Mouse (Mus musculus): ENCODE results near the gene Cnot4.

Cnot4 gene

DNA sequence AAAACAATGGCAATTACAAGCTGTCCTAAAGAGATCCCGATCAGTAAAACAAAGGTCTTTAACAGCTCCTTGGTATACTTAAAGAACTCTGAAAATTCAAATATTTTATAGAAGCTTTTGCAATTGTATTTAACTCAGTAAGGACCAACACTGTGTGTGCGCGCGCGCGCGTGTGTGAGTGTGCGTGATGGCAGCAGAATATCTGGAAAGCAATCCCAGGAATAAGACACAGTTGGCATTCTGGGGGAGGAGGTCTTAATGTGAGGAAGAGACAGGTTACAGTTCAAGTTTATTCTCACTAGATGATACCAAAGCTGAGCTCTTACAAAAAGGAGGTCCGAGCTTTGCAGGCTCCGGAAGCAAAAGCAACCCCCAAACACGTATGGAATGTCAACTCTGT lies 100.2 kb downstream of the Cnot4 start:
- no peak for DNase-seq (ENCODE audit: low spot score in 2 of 2)

DNA sequence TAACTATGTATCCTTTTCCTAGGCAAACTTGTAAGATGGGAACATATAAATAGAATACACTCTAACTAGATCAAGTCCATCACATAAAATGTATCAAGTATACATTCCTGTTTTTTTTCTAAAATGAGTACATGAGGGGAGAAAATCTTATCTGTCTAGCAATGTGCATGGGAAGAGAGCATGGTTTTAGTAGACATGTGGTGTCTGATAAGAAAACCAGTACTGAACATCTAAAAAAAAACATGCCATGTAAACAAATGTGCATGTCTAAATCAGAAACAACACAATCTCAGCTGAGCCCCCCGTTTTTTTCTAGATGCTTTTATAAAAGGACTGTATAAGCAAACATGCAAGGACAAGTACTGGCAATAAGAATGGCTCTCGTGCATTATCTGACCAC lies 100.8 kb downstream of the Cnot4 start:
- DNase-seq (ENCODE audit: low spot score in 2 of 2), result no peak

DNA sequence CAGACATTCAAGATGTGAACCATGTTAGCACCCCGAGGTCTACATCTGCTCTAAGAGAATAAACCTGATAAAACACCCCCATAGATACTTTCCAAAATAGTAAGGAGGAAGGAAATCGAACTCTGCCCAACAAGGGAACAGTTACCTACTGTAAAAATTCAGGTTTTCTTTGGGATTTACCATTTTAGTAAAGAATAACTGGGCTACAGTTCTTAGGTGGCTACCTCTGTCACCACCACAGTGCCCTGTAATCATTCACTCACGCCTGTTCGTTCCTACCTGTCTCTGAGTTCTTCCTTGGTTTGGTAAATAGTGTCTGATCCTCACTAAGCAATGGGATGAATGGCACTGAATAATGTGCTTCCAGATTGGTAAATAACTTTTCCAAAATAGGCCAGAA lies 102.7 kb downstream of the Cnot4 start:
- no peak for DNase-seq (ENCODE audit: low spot score in 2 of 2)

DNA sequence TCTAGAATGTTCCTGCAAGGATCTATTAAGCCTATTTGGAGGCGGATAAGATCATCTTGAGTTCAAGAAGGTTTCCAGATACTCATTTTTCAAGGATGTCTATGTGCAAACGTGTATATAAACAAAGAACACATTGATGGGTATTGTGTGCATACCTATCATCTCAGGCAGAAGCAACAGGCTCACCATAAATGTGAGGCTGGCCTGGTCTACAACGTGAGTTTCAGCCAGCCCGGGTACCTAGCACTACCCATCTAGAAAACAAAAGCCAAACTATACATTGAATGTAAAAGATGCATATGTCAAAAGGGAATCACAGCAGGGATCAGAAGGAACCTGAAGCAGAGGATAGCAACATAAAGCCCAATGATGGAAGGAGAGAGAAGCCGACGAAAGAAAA lies 103.3 kb downstream of the Cnot4 start:
- no peak for DNase-seq (ENCODE audit: low spot score in 2 of 2)

DNA sequence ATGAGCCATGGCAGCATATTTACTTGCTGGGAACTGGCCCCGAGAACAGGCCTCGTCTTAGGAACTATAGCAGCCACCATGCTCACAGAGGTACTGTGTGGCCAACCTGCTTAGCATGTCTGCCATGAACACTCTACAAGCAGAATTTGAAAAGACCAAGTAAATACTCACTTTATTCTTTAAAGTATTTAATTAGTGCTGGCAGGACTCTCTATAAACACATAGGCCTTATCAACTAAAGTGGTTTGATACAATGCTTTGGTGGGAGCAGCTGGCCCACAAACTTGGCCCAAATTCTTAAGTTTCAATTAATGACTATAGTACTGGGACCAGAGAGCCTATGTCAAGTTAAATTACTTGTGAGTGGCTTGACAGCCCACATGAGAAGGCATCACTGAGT lies 105.5 kb downstream of the Cnot4 start:
- no peak for DNase-seq (ENCODE audit: low spot score in 2 of 2)

DNA sequence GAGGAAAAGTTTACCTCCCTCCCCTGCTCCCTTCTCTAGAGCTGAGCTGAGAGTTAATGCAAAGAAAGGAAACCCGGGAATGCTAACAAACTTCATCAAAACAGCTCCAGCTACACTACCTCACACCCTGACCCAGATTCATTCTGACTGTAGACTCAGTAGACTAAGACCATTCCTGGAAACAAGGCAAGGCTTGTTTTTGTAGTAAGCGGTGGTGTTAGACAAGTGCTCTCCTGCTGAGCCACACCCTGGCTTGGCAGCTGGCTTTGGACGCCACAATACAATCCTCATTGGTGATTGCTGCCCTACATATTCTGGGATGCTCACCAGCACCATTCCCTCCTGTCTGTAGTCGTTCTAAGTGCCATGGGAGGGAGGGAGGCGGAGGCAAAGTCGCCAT lies 106.3 kb downstream of the Cnot4 start:
- no peak for DNase-seq (ENCODE audit: low spot score in 2 of 2)

DNA sequence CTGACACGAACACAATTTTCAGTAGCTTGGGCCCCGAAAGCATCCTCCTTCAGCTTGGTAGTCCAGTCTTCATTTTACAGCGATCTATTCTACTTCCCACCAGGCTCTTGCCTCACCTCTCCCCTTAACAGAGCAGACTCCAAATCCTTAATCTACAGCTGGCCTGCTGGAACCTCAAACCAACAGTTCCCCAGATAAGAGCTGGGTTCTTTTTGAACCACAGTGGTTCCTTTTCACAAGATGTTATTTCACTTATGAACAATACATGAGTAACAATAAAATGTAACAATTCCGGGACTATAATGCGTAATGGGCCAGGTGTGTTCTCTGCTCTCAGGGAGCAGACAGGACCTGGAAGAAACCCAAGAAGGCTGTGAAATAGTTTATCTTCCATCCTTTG lies 116.9 kb downstream of the Cnot4 start:
- no peak for DNase-seq (ENCODE audit: low spot score in 2 of 2)

DNA sequence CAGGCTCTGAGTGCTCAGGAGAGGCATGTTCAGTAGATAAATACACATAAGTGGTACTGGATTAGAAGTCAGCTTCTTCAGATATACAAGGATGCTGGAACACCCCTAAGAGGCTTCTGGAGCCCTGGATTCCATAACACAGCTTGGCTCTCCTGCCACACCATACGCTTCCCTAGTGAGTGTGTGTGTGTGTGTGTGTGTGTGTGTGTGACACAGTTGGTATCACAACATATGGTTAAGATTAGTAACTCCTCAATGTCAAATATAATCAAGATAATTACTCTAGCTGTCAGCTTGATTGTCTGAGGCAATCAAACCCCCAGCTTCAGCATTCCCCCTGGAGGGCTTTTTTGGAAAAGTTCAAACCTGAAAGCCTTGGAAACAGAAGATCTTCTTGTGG lies 121.6 kb downstream of the Cnot4 start:
- DNase-seq (ENCODE audit: low spot score in 2 of 2), result no peak

DNA sequence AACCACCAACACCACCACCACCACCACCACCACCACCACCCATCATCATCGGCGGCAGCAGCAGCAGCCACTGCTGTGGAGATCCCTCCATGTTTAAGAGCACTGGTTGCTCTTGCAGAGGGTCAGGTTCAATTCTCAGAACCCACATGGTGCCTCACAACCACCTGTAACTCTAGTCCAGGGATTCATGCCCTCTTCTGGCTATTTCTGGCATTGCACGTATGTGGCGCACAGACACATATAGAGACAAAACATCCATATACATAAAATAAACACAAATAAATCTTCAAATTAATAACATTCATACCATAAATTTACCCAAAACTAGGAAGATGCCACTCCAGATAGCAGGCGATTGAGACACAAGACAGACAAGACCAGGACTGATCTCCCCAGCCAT lies 122.8 kb downstream of the Cnot4 start:
- DNase-seq (ENCODE audit: low spot score in 2 of 2), result no peak

DNA sequence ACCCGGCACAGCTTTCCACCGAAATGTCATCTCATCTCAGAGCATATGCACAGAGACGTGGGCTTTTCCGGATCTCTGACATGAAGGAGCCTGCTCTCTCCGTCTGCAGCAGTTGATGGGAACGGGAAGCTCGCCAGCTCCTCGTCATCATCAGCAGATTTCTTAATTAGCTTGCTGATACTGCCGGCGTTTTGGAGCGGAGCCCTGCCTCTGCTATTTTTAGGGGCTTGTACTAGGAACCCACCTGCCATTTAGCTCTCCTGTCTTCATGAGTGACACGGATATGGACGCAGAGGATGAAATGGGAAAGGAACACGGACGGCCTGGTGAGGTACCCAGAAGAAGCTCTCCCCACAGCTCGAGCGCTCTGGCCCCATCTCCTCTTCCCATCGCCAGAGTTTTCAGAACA lies 131.3 kb downstream of the Cnot4 start:
- peak; percentile 65 to 67 for DNase-seq (ENCODE audit: low spot score in 2 of 2)

DNA sequence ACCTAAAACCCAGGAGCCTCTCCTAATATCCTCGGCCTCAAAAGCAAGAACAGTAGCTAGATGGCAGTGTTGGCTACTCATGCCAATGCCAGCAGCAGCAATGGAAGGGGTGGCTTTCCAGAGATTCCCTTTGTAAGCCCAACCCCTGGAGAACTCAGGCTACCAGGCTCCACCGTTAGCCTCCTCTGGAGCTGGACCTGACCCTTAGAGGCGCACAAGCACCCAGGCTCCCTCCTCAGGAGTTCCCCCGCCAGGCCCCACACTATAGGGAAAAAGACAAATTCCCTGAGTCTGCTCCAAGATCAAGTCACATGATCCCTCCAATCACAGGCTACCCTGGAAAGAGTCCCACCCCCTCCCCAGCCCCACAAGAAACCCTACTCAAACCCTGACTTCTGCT lies 134.4 kb downstream of the Cnot4 start:
- DNase-seq (ENCODE audit: low spot score in 2 of 2), result peak in 1 of 2 experiments; percentile 35

DNA sequence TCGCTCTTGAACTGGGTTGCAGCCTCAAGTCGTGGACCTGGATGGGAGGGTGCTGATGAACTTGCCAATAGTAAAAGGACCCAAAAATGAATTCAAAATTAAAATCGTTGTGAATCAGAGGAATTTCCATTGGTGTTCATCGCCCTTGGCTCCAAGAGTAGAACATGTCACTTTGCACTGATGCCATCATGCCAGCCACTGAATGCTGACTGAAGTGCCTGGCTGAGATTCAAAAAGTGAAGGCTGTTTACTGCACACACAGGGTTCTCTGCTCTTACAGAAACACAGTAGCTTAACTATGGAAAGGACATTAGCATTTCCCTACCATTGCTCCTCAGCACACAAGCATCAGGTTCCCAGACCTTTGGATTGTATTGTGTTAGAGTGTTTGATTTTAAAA lies 137.0 kb downstream of the Cnot4 start:
- DNase-seq (ENCODE audit: low spot score in 2 of 2), result no peak

DNA sequence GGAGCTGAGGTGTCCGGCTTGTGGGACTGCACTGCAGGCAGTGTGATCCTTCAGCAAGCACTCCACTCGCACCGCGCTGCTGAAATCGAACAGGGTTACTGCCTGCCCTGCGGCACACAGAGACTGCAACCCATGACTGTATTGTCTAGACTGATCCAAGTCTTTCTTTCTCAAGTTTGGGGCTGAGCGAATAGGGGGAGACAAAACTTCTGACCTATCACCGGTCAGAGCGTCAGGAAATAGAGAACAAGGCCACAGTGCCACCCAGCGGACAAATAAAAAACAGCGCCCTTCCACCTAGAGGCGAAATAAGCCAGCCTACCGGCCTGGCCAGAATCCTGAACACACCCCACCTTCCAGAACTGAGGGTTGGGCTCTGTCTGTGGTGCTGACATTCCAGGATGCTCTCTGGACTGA lies 138.3 kb downstream of the Cnot4 start:
- peak; percentile 42 to 73 for DNase-seq (ENCODE audit: low spot score in 2 of 2)

DNA sequence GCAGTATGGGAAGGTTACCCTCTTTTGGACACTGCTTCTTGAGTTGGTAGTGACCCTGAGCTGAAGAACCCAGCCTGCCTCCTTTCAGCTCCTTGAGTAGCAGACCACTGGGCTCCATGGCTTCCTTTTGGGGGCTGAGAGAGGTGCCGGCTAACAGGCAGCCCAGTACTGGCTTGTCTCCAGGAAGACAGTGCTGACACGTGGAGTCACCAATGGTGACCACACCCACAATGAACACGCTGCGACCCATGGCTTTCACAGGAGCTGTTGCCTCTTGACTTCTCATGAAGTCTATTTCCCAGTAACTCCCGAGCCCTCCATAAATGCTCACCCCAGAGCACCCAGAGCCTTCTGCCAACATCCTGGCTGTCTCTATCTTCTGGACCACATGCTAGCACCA lies 138.8 kb downstream of the Cnot4 start:
- DNase-seq (ENCODE audit: low spot score in 2 of 2), result no peak

DNA sequence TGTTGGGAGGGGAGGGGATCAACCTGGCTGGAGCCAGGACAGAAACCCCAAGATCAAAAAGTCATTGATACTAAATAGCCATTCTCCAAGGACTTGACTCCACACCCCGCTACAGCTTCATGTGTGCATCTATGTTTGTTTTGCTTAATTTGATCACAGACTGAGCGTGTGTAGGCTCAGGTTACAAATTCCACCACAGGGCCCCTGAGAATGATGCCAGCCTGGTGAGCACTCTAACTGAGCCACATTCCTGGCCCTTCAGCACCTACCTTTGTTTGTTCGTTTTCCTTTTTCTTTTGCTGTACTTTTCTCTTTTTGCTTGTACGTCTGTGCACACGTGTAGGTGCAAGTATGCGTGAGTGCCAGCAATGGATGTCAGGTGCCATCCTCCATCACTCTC lies 144.3 kb downstream of the Cnot4 start:
- DNase-seq (ENCODE audit: low spot score in 2 of 2), result no peak

DNA sequence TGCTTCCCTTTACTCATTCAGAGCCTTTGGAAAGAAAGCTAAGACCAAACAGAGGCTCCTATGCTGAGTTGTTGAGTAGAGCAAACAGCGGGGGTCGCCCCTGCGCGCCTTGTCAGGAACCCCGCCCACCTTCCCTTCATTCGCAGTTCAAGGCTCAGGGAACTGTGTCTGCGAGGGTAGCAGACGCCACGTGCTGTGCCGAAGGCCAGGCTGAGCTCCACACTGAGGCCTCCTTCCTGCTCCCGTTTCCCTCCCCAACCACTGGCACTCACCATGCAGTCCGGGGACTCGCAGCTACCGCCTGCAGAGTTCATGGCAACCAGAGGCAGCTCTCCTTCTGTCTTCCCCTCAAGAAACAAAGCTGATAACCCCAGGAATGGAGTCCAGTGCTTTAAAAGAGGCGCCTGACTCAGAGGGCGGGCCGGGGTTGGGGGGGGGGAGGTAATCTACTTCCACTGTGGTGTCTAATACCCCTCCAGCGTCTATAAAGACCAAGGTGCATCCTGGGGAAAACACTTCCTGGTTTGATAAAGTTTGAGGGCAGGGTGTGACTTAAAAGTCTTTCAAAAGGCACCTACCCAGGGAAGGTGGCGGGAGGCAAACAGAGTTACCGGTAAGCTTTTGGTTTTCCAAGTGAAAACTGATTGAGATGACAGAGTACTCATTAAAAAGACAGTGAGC lies 145.3 kb downstream of the Cnot4 start, which contains the start of gene Slc23a4:
TSS of gene Slc23a4 (minus strand) at position 324 of the 681 bp plus-strand sequence.
- DNase-seq (ENCODE audit: low spot score in 2 of 2), result no peak

DNA sequence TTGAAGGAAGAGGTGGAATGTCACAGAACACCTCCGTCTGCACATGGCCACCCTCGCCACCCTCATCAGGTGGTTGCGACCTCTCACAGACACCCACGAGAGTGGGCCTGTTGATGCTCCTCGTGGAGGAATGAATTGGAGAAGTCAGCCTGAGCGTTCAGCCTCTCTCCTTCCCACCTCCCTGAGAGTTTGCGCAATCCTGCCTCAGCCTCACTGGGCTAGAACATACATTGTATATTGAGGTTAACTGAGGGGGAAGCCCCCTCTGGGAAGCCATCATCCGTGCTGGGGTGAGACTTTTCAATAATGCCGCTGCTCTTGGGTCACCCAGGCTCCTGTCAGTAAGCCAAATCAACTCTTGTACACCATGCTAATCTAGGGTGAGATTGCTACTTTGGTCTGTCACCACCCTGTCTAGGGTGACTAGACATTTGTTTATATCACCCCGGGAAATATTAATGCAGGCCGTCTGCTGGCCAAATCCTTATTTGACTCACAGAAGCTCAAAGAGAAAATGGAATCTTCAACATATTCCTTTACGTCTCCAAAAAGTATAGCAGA lies 146.4 kb downstream of the Cnot4 start:
- no peak for DNase-seq (ENCODE audit: low spot score in 2 of 2)

DNA sequence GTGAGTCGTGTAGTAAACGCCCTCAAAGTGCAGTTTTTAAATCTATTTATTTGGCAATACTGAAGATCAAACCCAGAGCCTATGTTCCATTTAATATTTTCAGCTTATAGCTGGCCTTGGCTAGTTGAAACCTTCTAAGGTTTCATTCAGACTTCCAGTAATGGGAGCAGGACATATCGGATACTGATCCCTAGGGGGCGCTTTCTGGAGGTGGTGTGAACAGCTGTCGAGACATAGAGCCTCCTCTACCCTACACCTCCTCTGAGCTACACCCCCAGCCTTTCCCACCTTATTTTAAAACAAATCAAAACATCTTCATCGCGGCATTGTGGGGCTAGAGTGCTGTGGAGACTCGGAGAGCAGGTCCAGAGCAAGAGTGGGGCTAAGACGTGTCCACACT lies 152.9 kb downstream of the Cnot4 start:
- no peak for DNase-seq (ENCODE audit: low spot score in 2 of 2)

DNA sequence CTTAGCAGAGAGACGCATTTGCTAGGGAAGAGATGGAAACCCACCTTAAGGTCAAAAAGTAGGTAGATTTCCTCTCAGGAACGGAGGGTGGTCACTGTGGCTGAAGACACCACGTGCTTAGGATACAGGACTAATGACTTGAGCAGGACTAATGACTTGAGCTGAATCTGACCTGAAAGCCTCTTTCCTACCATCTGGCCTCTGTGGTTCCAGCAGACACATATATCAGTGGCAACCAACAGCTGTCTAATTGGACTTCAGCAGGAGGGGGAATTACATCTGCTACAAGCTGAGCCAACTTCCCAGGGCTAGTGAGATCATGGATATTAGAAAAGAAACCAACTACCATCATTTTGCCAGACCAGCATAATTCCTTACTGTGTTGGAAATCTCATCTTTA lies 154.2 kb downstream of the Cnot4 start:
- DNase-seq (ENCODE audit: low spot score in 2 of 2), result no peak

Measured in frontal cortex, postnatal 14 days (tissue).